Mouse (Mus musculus): ENCODE measurements around the gene Celsr1.

Celsr1 gene

DNA sequence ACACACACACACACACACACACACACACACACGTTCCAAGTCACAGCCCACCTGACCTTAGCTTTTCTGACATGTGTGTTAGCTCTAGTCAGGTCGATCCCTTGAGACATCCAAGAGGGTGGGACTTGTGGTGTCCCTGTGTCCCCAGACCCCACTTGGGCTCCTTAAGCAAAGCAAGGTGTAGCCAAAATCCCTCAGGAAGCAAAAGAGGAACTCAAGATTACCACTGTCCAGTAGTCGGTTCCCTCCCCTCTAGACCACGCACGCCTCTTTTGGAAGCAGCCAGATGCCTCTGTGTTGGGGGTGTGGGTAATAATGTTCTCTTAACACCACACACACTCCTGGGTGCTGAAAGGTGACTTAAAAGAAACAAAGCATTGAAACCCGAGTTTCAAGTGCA, 80.1 kb downstream of the Celsr1 start:
- DNase-seq, result no peak

- peak in 1 of 2 experiments; percentile 13 for DNase-seq
Observed at GRCm38 (mm10) chr15:85949421-85950164, 84.0 kb downstream of the Celsr1 start.

DNA sequence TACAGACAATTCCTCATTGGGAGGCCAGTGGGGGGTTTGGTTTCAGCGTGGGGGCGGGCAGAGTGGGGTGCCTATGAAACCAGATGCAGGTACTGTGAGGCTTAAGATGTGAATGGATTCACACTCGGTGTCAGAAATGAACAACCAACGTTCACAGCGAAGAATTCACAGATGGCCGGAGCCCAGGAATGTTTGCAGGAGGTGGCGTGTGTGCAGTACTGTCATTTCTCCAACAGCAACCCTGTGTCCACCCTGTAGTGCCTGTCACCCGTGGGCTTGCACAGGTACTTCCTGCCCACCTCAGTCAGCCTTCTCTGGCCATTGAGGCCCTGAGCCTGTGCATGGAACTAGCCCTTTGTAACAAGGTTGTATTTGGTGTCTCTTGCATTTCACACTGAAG, 85.6 kb downstream of the Celsr1 start:
- DNase-seq, result no peak

GRCm38 (mm10) chr15:85947541-85947940, 86.0 kb downstream of the Celsr1 start:
- peak; percentile 24 to 38 for DNase-seq

GRCm38 (mm10) chr15:85935627-85936049, 97.9 kb downstream of the Celsr1 start:
- DNase-seq, result peak; percentile 83 to 89

- no peak for DNase-seq
Observed at GRCm38 (mm10) chr15:85928161-85928560, 105.4 kb downstream of the Celsr1 start.

DNA sequence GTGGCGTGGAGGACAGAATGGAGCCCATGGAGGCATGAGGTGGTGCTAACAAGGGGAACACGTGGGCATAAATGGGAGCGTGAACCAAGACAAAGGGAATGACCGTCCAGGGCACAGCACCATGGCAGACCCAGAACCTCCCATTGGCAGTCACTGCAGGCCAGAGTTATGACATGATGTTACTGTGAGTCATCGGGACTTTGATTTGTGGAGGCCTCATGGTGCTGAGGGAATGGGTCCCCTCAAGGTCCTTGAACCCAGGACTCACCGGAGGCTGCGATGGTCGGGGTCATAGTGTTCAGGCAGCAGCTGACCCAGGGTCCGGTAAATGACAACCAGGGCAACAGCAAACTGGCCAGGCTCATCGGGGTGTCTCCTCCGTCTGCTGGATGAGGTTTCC, 111.7 kb downstream of the Celsr1 start:
- no peak for DNase-seq

GRCm38 (mm10) chr15:85919892-85920248, 113.7 kb downstream of the Celsr1 start:
- no peak for DNase-seq

- no peak for DNase-seq
Observed at GRCm38 (mm10) chr15:85919191-85919891, 114.2 kb downstream of the Celsr1 start.

- peak; percentile 30 to 49 for DNase-seq
Observed at GRCm38 (mm10) chr15:85913605-85914004, 120.0 kb downstream of the Celsr1 start.

GRCm38 (mm10) chr15:85909931-85910330, 123.6 kb downstream of the Celsr1 start:
- DNase-seq, result no peak

- DNase-seq, result no peak
Observed at GRCm38 (mm10) chr15:85909492-85909829, 124.1 kb downstream of the Celsr1 start.

DNA sequence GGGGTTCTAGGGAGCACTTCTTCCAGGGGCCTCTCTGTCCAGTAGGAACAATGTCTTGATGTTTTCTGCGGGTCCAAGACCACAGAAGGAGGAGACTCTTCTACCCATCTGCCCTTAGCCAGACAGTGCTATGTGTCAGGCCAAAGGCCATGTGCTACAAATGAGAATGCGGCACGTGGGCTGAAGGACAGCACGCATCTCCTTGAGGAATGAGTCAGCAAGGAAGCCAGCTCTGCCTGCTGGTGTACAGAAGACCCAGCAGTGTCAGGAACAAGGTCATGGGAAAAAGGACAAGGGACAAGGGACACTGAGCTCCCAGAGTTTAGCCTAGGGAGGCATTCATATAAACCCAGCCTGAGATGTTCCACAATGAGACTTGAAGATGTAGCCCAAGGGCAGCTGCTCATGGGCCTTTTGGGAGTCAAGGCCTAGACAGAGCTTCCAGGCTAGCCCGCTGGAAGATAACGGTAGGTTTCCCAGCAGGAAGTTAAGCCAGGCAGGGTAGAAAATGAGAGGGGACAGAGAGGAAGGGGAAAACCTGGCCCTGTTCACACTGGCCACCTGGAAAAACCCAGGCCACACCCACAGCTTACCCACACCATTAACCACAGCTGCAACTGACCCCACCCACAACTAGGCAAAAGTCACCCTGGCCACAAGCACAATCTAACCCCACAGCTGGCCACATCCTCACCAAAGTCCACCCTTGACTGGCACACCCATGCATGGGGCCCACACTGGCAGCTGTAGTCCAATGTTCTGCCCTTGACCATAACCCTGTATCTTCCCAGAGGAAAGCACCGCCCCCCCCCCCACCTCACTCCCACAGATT, 124.7 kb downstream of the Celsr1 start:
- peak in 1 of 2 experiments; percentile 25 for DNase-seq

DNA sequence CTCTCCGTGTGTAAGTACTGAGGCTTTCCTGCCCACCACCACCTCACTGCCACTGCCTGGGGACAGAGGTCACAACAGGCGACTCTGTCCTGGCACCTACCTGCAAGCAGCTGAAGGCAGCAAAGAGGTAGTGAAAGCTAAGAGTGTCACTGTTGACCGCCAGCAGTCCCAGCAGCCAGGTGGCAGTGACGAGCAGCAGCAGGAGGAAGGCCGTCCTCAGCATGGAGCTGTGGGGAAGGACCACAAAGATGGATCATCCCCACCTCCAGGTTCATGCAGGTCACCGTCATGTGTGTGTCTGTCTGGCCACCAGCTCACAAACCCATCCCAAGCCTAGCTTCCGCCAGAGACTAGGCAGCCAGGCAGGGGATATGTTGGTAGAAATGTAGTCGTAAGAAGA, 129.8 kb downstream of the Celsr1 start:
- no peak for DNase-seq

DNA sequence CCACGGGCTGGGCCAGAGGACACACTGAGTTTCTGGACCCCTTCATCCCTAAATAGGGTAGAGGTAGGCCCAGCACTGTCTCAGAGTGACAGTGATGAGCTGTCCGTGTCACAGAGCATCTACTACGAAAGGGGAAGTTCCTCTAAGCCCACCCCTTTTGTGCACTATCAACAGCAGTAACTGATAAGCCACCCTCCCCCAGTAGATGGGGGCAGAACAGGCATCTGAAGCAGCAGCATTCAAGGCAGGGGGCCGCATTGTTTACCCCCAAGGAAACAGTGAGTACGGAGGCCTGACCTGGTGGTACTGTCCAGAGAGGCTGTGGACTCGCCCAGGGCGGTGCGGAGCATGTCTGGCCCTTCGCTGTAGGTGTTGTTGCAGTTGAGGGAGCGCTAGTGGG, 131.1 kb downstream of the Celsr1 start:
- no peak for DNase-seq

DNA sequence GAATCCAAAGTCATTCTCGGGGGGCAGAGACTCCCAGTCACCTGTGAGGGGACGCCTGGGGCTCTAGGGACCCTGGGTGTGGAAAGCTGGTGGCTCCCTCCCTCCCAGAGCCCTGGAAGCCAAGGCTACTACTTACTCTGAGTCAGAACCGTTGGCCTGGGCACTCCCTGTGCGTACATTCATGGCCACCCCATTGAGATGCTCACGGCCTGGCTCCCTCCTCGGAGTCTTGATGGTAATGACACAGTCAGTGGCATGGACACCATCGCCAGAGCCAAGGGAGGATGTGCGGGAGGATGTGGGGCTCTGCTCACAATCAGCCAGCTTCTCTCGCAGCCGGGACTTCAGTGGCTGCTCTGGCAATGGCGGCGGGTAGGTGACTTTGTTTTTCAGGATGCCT, 132.8 kb downstream of the Celsr1 start:
- no peak for DNase-seq

DNA sequence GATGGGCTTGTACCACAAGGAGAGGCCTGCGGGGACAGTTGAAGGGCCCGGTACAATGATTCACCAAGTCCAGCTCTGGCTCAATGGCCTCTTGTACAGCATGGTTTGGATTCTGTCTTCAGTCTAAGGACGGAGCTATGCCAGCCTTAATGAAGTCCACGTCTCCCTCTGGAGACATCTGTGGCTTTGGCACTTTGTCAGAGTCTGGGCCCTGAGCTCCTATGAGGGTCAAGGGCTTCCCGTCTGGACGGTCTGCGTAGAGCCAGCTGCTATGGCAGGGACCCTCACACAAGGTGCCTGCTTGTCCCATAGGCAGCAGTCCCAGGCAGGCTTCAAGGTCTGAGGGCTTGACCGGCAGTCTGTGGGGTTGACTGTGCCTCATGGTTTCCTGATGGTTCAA, 133.3 kb downstream of the Celsr1 start:
- no peak for DNase-seq

- peak in 1 of 2 experiments; percentile 21 for DNase-seq
Observed at GRCm38 (mm10) chr15:85899396-85899795, 134.2 kb downstream of the Celsr1 start.

- DNase-seq, result no peak
Observed at GRCm38 (mm10) chr15:85897113-85897512, 136.5 kb downstream of the Celsr1 start.

GRCm38 (mm10) chr15:85896284-85896683, 137.3 kb downstream of the Celsr1 start:
- peak; percentile 64 to 77 for DNase-seq

GRCm38 (mm10) chr15:85893871-85894270, 139.7 kb downstream of the Celsr1 start:
- no peak for DNase-seq

DNA sequence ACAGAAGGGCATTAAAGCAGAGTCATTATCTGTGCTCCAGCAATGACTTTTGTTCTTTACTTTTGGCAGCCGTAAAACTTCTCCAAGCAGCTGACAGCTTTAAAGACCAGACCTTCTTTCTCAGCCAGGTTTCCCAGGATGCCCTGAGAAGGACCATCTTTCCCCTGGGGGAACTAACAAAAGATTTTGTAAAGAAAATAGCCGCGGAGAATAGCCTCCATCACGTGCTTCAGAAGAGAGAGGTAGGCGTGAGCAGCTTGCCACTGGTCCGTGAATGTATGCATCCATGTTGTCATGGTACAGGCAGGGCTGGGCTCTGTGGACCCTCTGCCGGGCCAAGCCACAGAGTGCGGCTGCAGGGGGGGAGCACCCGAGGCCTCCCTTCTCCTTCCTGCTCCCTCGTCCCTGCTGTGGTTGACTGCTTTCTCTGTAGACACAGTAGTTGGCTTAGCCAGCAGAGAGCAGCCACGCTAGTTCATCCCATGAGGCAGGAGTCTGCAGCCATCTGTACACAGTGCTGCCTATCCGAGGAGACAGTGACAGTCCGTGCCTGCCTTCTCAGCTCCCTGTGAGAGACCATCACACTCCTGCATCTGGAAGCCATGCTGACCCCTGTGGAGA, 141.0 kb downstream of the Celsr1 start:
- no peak for DNase-seq

GRCm38 (mm10) chr15:85891971-85892370, 141.6 kb downstream of the Celsr1 start:
- DNase-seq, result peak; percentile 26 to 43

Measured in lung, adult 18-20 months (tissue).